Mouse (Mus musculus): ENCODE results near the gene Rad23b. TPM values are rescaled to one million over a fixed set of nuclear protein-coding genes. Genes with fewer than 3 reads are reported as not detected.

The Rad23b gene
- total RNA-seq, 2 experiments from 2014 or later = 117 to 146 TPM

Other genes with a start within 250 kb of the Rad23b start
- gene Klf4, start 182.4 kb downstream of the Rad23b start, total RNA-seq (2015) = 12.4 and 23.7 TPM in 2 replicates
- gene Klf4, start 182.4 kb downstream of the Rad23b start, total RNA-seq (2017) = 3.3 and 8.8 TPM in 2 replicates